Mouse (Mus musculus) embryonic facial prominence, embryonic 11.5 days (tissue): ENCODE data around the gene Adk. TPM values are rescaled to one million over a fixed set of nuclear protein-coding genes. Genes with fewer than 3 reads are reported as not detected.

Experiments
- ATAC-seq: fragments of 200-750 bp; cut with Nextera tagmentation; replicated peaks from 2 replicates; pipeline ENCODE4 v1.8.0; 2017; ENCODE audit warnings: low read depth; ENCODE audit not compliant: insufficient number of reproducible peaks, low FRiP score, low TSS enrichment
- DNase-seq: peaks from one replicate; pipeline ENCODE4 v3.0.0-alpha.2; 2015; ENCODE audit warnings: low spot score
- H3K27ac ChIP-seq: fragments of 300-500 bp; sonication (generic); replicated peaks from 2 replicates; pipeline ENCODE4 v1.5.1; 2014; ENCODE audit warnings: mild to moderate bottlenecking, low read depth, low read length, control low read depth
- H3K27me3 ChIP-seq: fragments of 300-500 bp; sonication (generic); 2 replicates; pipeline ENCODE4 v1.6.1; 2014; ENCODE audit warnings: mild to moderate bottlenecking, low read length, moderate library complexity, mixed read lengths; ENCODE audit not compliant: control insufficient read depth, insufficient read depth
- H3K36me3 ChIP-seq: fragments of 300-500 bp; sonication (generic); replicated peaks from 2 replicates; pipeline ENCODE4 v1.6.1; 2014; ENCODE audit warnings: low read depth, mild to moderate bottlenecking, low read length, moderate library complexity, mixed read lengths; ENCODE audit not compliant: control insufficient read depth, insufficient read depth
- H3K4me1 ChIP-seq: fragments of 300-500 bp; sonication (generic); 2 replicates; pipeline ENCODE4 v1.6.1; 2014; ENCODE audit warnings: low read length, mixed read lengths; ENCODE audit not compliant: control insufficient read depth, insufficient read depth
- H3K4me2 ChIP-seq: fragments of 300-500 bp; sonication (generic); 2 replicates; pipeline ENCODE4 v1.6.1; 2014; ENCODE audit warnings: low read depth, mild to moderate bottlenecking, control low read depth, low read length, moderate library complexity
- H3K4me3 ChIP-seq: fragments of 300-500 bp; sonication (generic); 2 replicates; pipeline ENCODE4 v1.5.1; 2014; ENCODE audit warnings: low read depth, low read length, control low read depth
- H3K9ac ChIP-seq: fragments of 300-500 bp; sonication (generic); replicated peaks from 2 replicates; pipeline ENCODE4 v1.6.1; 2014; ENCODE audit warnings: mild to moderate bottlenecking, control low read depth, low read length
- H3K9me3 ChIP-seq: fragments of 300-500 bp; sonication (generic); replicated peaks from 2 replicates; pipeline ENCODE4 v1.6.1; 2016; ENCODE audit warnings: mild to moderate bottlenecking, low read length, inconsistent platforms, mixed read lengths; ENCODE audit not compliant: control insufficient read depth
- WGBS: fragments of 180-500 bp; shearing (Covaris S2); extraction: QIAGEN DNeasy Blood & Tissue Kit; methylation state at CpG from one replicate; pipeline ENCODE4 v1.1.7; 2014; 5-methylcytosine and 5-hydroxymethylcytosine counted together
- polyA plus RNA-seq: library from polyadenylated mRNA; unstranded; fragments of >200 nt; fragmentation: Nextera tagmentation; extraction: Ambion mirVana; gene quantifications from 2 replicates; pipeline ENCODE4 v1.2.1, GENCODE M21; 2014

The Adk gene
- polyA plus RNA-seq, 1 experiment from 2014 or later, result 178 TPM

DNA sequence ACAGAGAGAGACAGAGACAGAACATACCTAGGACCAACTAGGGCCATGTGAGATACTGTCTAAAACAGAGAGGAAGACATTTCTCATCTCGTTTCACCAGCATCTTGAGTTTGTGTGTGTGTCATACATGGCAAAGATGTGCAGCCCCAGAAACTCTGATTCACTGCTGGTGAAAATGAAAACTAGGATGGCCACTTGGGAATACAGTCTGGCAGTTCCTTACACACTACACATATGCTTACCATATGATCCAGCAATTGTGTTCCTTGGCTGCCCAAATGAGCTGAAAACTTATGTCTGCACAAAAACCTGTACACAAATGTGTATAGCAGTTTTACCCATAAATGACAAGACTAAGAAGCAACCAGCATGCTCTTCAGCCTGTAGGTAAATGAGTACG, 388.2 kb downstream of the Adk start:
- Histone ChIP-seq H3K27me3 (no peaks in the 10 kb centered on the region), H3K4me3 (no peak overlapping the region), H3K36me3 (no peaks in the 10 kb centered on the region), H3K4me2 (no peak overlapping the region), H3K9ac (no peak overlapping the region), H3K4me1 (no peaks in the 10 kb centered on the region), H3K9me3 (no peaks in the 10 kb centered on the region), H3K27ac (no peak overlapping the region)
- no peak for ATAC-seq
- WGBS, result 83% methylated on average over 2 of the region's 2 CpGs
- no peak for DNase-seq

GRCm38 (mm10) chr14:21441772-21442533, 389.6 kb downstream of the Adk start:
- peak overlapping the region; percentile 11; the same call in 1 of the 2 replicates for H3K27ac ChIP-seq
- no peak overlapping the region for H3K4me3 ChIP-seq
- no peaks in the 10 kb centered on the region for H3K27me3 ChIP-seq
- H3K9ac ChIP-seq, result no peak overlapping the region
- no peak for ATAC-seq
- no peaks in the 10 kb centered on the region for H3K36me3 ChIP-seq
- no peaks in the 10 kb centered on the region for H3K9me3 ChIP-seq
- H3K4me1 ChIP-seq, result no peaks in the 10 kb centered on the region
- H3K4me2 ChIP-seq, result no peak overlapping the region
- WGBS, result 40% methylated on average over 10 of the region's 10 CpGs
- peak; percentile 76 for DNase-seq

DNA sequence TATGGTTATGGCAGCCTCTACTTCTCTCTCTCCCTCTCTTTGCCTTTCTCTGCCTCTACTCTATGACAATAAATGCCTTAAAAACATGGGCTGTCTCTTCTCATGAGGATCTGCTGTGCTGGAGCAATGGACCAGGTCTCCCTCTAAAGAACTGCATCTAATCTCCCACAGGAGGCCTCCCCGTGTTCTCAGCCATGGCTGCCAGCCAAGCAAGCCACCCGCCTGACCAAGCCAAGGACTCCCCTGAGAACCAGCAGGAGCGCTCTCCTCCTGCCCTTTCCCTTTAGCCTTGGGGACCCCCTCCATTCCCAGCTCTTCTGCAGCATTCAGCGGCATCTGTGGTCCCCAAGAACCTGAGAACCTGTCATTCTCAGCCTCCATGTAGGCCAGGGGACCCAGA, 400.2 kb downstream of the Adk start:
- no peak overlapping the region for H3K4me3 ChIP-seq
- no peaks in the 10 kb centered on the region for H3K27me3 ChIP-seq
- WGBS, result 70% methylated on average over 4 of the region's 4 CpGs
- DNase-seq (no peak), ATAC-seq (no peak)
- no peak overlapping the region for H3K9ac ChIP-seq
- no peaks in the 10 kb centered on the region for H3K4me1 ChIP-seq
- H3K9me3 ChIP-seq, result no peaks in the 10 kb centered on the region
- no peaks in the 10 kb centered on the region for H3K36me3 ChIP-seq
- no peak overlapping the region for H3K4me2 ChIP-seq
- no peak overlapping the region for H3K27ac ChIP-seq

GRCm38 (mm10) chr14:21453896-21454295, 401.5 kb downstream of the Adk start:
- Histone ChIP-seq H3K27ac (no peak overlapping the region), H3K9ac (no peak overlapping the region), H3K4me1 (no peaks in the 10 kb centered on the region), H3K4me2 (no peak overlapping the region), H3K9me3 (no peaks in the 10 kb centered on the region), H3K27me3 (no peaks in the 10 kb centered on the region), H3K36me3 (no peaks in the 10 kb centered on the region), H3K4me3 (no peak overlapping the region)
- DNase-seq, result no peak
- WGBS, result 89% methylated on average over 2 of the region's 2 CpGs
- ATAC-seq, result no peak

- Histone ChIP-seq H3K27me3 (no peaks in the 10 kb centered on the region), H3K4me2 (no peak overlapping the region), H3K27ac (no peak overlapping the region), H3K9ac (no peak overlapping the region), H3K4me1 (no peaks in the 10 kb centered on the region), H3K36me3 (no peaks in the 10 kb centered on the region), H3K4me3 (no peak overlapping the region), H3K9me3 (no peaks in the 10 kb centered on the region)
- DNase-seq (no peak), ATAC-seq (no peak)
- WGBS, result 90% methylated on average over 7 of the region's 7 CpGs
These were observed 403.4 kb downstream of the Adk start for GRCm38 (mm10) chr14:21455654-21456350.

GRCm38 (mm10) chr14:21456526-21456925, 404.2 kb downstream of the Adk start:
- H3K27ac ChIP-seq, result no peak overlapping the region
- H3K9me3 ChIP-seq, result no peaks in the 10 kb centered on the region
- ATAC-seq, result no peak
- H3K9ac ChIP-seq, result no peak overlapping the region
- no peaks in the 10 kb centered on the region for H3K4me1 ChIP-seq
- H3K4me3 ChIP-seq, result no peak overlapping the region
- no peaks in the 10 kb centered on the region for H3K36me3 ChIP-seq
- no peak for DNase-seq
- H3K4me2 ChIP-seq, result no peak overlapping the region
- H3K27me3 ChIP-seq, result no peaks in the 10 kb centered on the region

DNA sequence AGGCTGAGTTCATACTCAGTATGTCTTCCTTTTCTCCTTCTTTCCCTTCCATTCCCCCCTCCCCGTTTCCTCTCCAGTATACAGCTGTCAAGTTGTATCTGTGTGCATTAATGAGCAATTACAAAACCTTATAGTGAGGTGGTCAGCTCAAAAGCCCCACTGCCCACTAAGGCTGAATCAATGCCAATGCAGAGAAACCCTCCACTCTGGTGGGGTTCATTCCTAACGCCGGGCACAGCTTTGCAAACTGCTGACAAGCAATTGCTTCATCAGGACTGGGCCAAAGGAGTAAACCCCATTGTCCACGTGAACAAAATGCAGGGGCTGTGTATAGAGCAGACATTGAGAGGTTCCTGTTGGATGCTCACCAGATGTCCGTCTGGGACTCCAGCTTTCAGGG, 405.5 kb downstream of the Adk start:
- no peak overlapping the region for H3K4me2 ChIP-seq
- 77% methylated on average over 5 of the region's 5 CpGs for WGBS
- H3K36me3 ChIP-seq, result no peaks in the 10 kb centered on the region
- no peaks in the 10 kb centered on the region for H3K4me1 ChIP-seq
- H3K27ac ChIP-seq, result no peak overlapping the region
- H3K9me3 ChIP-seq, result no peaks in the 10 kb centered on the region
- H3K4me3 ChIP-seq, result no peak overlapping the region
- ATAC-seq (no peak), DNase-seq (no peak)
- H3K9ac ChIP-seq, result no peak overlapping the region
- no peaks in the 10 kb centered on the region for H3K27me3 ChIP-seq

DNA sequence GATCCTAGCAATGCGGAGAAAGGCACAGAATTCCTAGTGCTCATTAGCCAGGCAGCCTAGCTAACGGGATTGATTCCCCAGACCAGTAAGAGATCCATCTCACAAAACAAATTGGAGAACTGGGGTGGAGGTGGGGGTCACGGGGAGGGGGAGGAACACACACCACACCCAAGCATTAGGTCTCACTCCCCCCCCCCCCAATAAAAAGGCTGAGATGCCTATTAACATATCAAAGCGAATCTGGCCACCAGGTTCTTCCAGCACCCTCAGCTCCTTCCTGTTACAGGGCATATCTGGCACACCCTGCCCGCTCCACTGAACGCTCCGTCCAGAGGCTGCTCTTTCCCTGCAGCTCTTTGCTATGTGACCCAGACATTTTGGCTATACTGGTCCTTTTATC, 406.3 kb downstream of the Adk start:
- Histone ChIP-seq H3K27me3 (no peaks in the 10 kb centered on the region), H3K4me1 (no peaks in the 10 kb centered on the region), H3K4me3 (no peak overlapping the region), H3K4me2 (no peak overlapping the region), H3K9ac (no peak overlapping the region), H3K36me3 (no peaks in the 10 kb centered on the region), H3K9me3 (no peaks in the 10 kb centered on the region), H3K27ac (no peak overlapping the region)
- ATAC-seq (no peak), DNase-seq (no peak)
- WGBS, result 79% methylated on average over 7 of the region's 7 CpGs
